Mouse (Mus musculus) heart, adult 2 months (tissue): ENCODE measurements around the gene Cavin2.

Experiments used
- CTCF ChIP-seq: fragments of 200-600 bp; IDR thresholded peaks from 2 replicates; pipeline ENCODE4 v1.8.1; 2022; ENCODE audit warnings: antibody characterized with exemption, mild to moderate bottlenecking, moderate library complexity
- EP300 ChIP-seq: fragments of 200-500 bp; IDR thresholded peaks from 2 replicates; pipeline ENCODE4 v1.6.1; 2011; ENCODE audit warnings: low read depth, low read length, control low read depth; ENCODE audit not compliant: insufficient read depth
- POLR2A ChIP-seq: fragments of 200-500 bp; IDR thresholded peaks from 2 replicates; pipeline ENCODE4 v1.6.1; 2011; ENCODE audit warnings: mild to moderate bottlenecking, low read depth, low read length, control low read depth; ENCODE audit not compliant: insufficient read depth

DNA sequence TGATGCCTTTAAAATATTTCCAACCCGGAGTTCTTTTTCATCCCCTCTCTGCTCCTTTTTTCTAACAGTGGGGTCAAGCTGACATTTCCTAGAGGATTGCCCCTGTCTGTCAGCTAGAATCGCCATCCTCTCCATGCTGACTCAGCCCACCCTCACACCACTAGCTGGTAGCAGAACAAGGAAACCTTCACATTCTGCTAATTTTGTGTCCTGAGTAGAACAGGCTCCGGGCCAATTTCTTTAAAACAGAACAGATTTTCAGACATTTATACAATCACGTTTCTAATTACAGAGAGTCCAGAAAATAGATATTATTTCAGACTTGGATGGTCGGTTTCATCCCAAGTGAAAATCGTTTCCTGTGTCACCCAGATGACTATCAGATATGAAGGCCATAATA lies 34.6 kb downstream of the Cavin2 start:
- TF ChIP-seq EP300 (no peak), CTCF (no peak), POLR2A (no peak)
